Mouse (Mus musculus): ENCODE results near the gene Myo3b.

DNA sequence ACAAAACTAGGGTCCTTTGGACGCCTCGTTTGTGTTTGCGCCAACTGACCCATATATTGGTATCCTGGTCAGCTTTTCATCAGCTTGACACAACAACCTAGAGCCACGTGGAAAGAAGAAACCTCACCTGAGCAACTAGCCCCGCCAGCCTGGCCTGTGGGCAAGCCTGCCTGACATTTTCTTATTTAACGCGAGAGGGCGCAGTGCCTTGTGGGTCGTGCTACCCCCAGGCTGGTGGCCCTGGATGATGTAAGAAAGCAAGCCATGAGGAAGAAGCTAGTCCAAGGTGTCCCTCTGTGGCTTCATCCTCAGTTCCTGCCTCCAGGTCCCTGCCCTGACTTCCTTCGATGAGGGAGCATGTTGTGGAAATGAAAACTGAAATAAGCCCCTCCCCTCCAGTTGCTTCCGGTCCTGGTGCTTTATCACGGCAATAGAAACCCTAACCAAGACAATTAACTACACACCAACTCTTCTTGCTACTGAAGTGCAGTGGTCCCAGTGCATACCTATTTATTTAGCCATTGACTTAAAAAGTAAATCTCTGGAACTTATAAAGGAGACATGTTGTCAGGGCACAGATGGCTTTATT, 108.2 kb downstream of the Myo3b start:
- TF ChIP-seq GATA1 (IDR thresholded peaks at IDR 0.05; ENCODE audit: low read length) = no peak
- TF ChIP-seq TAL1 (IDR thresholded peaks at IDR 0.05; ENCODE audit: low read length) = no peak

All from erythroblast, embryonic 14.5 days (primary cell).